Mouse (Mus musculus) kidney, adult 2 months (tissue): Measurements from ENCODE around the gene Megf8.

Source experiments
- CTCF ChIP-seq: fragments of 200-500 bp; conservative IDR thresholded peaks from 2 replicates; pipeline ENCODE4 v1.5.1; 2011; ENCODE audit warnings: low read depth, mild to moderate bottlenecking, control low read depth, low read length, moderate library complexity, mixed read lengths; ENCODE audit not compliant: insufficient read depth, insufficient read length
- POLR2A ChIP-seq: fragments of 200-500 bp; IDR thresholded peaks from one replicate; pipeline ENCODE4 v1.6.1; 2011; ENCODE audit warnings: low read depth, low read length, control low read depth

- TF ChIP-seq POLR2A (no peak), CTCF (no peak)
Observed at GRCm38 (mm10) chr7:25306614-25306996, 10.4 kb upstream of the Megf8 start.
